Mouse (Mus musculus): ENCODE results near the gene Usp15.

DNA sequence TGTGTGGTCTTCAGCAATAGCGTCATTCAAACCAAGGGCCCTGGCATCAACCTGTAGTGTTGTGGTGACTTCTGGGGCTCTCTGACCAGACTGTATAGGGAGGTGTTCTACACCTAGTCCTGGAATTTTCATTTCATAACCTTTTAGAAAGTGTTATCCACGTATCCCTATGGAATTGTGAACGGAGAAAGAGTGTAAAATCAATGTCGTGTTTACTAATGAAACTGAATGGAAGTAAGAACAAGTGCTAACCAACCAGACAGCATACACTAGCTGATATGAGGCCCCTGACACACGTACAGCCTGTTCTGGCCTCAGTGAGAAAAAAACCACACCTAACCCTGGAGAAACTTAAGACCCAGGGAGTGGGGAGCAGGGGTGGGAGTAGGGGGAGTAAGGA lies 4.6 kb upstream of the Usp15 start:
- TF ChIP-seq CTCF (IDR thresholded peaks at IDR 0.05): no peak
- TF ChIP-seq POLR2A (IDR thresholded peaks at IDR 0.05; ENCODE audit: insufficient read depth, low read depth, low read length): no peak
